Mouse (Mus musculus): ENCODE measurements at regions not wholly inside any gene's neighbourhood (a gene's known extent, or its start where the extent isn't known, plus 50 kb on each side); places are given as distances from the start of the nearest gene placed in this dataset.

- intact Hi-C loops (cut with DNase I), result no loop called here
- no peak for DNase-seq (ENCODE audit: low spot score in 2 of 2)
Observed at GRCm38 (mm10) chr8:82702044-82702443, 71.9 kb downstream of the Zfp330 start.

- DNase-seq (ENCODE audit: low spot score in 2 of 2), result no peak
- intact Hi-C loops (cut with DNase I), result no loop called here
Observed at GRCm38 (mm10) chr8:82700471-82700870, 73.5 kb downstream of the Zfp330 start.

GRCm38 (mm10) chr8:82699221-82699620, 74.7 kb downstream of the Zfp330 start:
- intact Hi-C loops (cut with DNase I), result no loop called here

GRCm38 (mm10) chr8:82698071-82698470, 75.9 kb downstream of the Zfp330 start:
- no peak for DNase-seq (ENCODE audit: low spot score in 2 of 2)
- intact Hi-C loops (cut with DNase I), result no loop called here

More at GRCm38 (mm10) chr8:82699221-82699620, 74.7 kb downstream of the Zfp330 start:
- no peak for DNase-seq (ENCODE audit: low spot score in 2 of 2)

GRCm38 (mm10) chr8:82693086-82693485, 80.9 kb downstream of the Zfp330 start:
- intact Hi-C loops (cut with DNase I), result no loop called here
- DNase-seq (ENCODE audit: low spot score in 2 of 2), result peak in 1 of 2 experiments; percentile 4

GRCm38 (mm10) chr8:82689322-82689721, 84.6 kb downstream of the Zfp330 start:
- intact Hi-C loops (cut with DNase I), result loop anchor here (2.0 to 5.0 kb wide), 2 partner anchors 339 to 657 kb away; no protein-coding TSS in a partner anchor
- peak; percentile 23 to 60 for DNase-seq (ENCODE audit: low spot score in 2 of 2)

- DNase-seq (ENCODE audit: low spot score in 2 of 2), result no peak
- intact Hi-C loops (cut with DNase I), result loop anchor here (5.0 kb wide), 1 partner anchor 654 kb away; no protein-coding TSS in a partner anchor
Observed at GRCm38 (mm10) chr8:82685966-82686365, 88.0 kb downstream of the Zfp330 start.

- intact Hi-C loops (cut with DNase I), result no loop called here
- DNase-seq (ENCODE audit: low spot score in 2 of 2), result no peak
Observed at GRCm38 (mm10) chr8:82678793-82679192, 95.2 kb downstream of the Zfp330 start.

GRCm38 (mm10) chr8:82677781-82678180, 96.2 kb downstream of the Zfp330 start:
- intact Hi-C loops (cut with DNase I), result no loop called here
- DNase-seq (ENCODE audit: low spot score in 2 of 2), result peak in 1 of 2 experiments; percentile 53

GRCm38 (mm10) chr8:82669241-82669640, 104.7 kb downstream of the Zfp330 start:
- intact Hi-C loops (cut with DNase I), result no loop called here
- no peak for DNase-seq (ENCODE audit: low spot score in 2 of 2)

- intact Hi-C loops (cut with DNase I), result no loop called here
Observed at GRCm38 (mm10) chr8:82665131-82665530, 108.8 kb downstream of the Zfp330 start.

GRCm38 (mm10) chr8:82640502-82640901, 133.5 kb downstream of the Zfp330 start:
- intact Hi-C loops (cut with DNase I), result no loop called here
- no peak for DNase-seq (ENCODE audit: low spot score in 2 of 2)

More at GRCm38 (mm10) chr8:82665131-82665530, 108.8 kb downstream of the Zfp330 start:
- no peak for DNase-seq (ENCODE audit: low spot score in 2 of 2)

- no peak for DNase-seq (ENCODE audit: low spot score in 2 of 2)
- intact Hi-C loops (cut with DNase I), result no loop called here
Observed at GRCm38 (mm10) chr8:82630486-82630885, 143.5 kb downstream of the Zfp330 start.

GRCm38 (mm10) chr8:82623791-82624431, 150.0 kb downstream of the Zfp330 start:
- no peak for DNase-seq (ENCODE audit: low spot score in 2 of 2)
- intact Hi-C loops (cut with DNase I), result no loop called here

- no peak for DNase-seq (ENCODE audit: low spot score in 2 of 2)
- intact Hi-C loops (cut with DNase I), result no loop called here
Observed at GRCm38 (mm10) chr8:82618668-82619067, 155.3 kb downstream of the Zfp330 start.

GRCm38 (mm10) chr8:82601556-82601955, 172.4 kb downstream of the Zfp330 start:
- intact Hi-C loops (cut with DNase I), result no loop called here
- DNase-seq (ENCODE audit: low spot score in 2 of 2), result no peak

- no peak for DNase-seq (ENCODE audit: low spot score in 2 of 2)
- intact Hi-C loops (cut with DNase I), result no loop called here
Observed at GRCm38 (mm10) chr8:82573434-82573833, 170.4 kb upstream of the Il15 start.

GRCm38 (mm10) chr8:82538121-82538520, 135.1 kb upstream of the Il15 start:
- intact Hi-C loops (cut with DNase I), result no loop called here
- DNase-seq (ENCODE audit: low spot score in 2 of 2), result no peak

GRCm38 (mm10) chr8:82529153-82529552, 126.1 kb upstream of the Il15 start:
- intact Hi-C loops (cut with DNase I), result no loop called here
- DNase-seq (ENCODE audit: low spot score in 2 of 2), result no peak

- no peak for DNase-seq (ENCODE audit: low spot score in 2 of 2)
- intact Hi-C loops (cut with DNase I), result no loop called here
Observed at GRCm38 (mm10) chr8:82523866-82524265, 120.8 kb upstream of the Il15 start.

GRCm38 (mm10) chr8:82498496-82498895, 95.5 kb upstream of the Il15 start:
- intact Hi-C loops (cut with DNase I), result no loop called here
- DNase-seq (ENCODE audit: low spot score in 2 of 2), result no peak

GRCm38 (mm10) chr8:82477856-82478255, 74.8 kb upstream of the Il15 start:
- intact Hi-C loops (cut with DNase I), result no loop called here
- no peak for DNase-seq (ENCODE audit: low spot score in 2 of 2)
